Mouse (Mus musculus): ENCODE data around the gene Narf.

Gene Narf

DNA sequence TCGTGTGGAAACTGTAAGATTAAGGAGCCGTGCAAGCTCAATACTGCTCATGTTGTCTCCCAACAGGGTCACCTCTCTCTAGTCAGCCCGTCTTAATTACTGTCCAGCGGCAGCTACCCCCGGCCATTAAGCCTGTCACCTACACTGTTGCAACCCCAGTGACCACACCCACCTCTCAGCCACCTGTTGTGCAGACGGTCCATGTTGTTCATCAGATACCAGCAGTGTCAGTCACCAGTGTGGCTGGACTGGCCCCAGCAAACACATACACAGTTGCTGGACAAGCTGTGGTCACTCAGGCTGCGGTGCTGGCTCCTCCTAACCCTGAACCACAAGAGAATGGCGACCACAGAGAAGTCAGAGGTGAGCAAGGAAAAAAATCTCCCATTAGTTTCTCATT lies 61.4 kb downstream of the Narf start:
- H3K4me1 ChIP-seq (replicated peaks; ENCODE audit: low read depth, low read length) = peaks cover 21% of the 10 kb centered on the region
- H3K9me3 ChIP-seq (ENCODE audit: low read length) = no peaks in the 10 kb centered on the region
- H3K36me3 ChIP-seq (ENCODE audit: insufficient read depth, low read length) = peaks cover 97% of the 10 kb centered on the region
- no peak for TF ChIP-seq POU5F1 (IDR thresholded peaks at IDR 0.05; ENCODE audit: borderline replicate concordance, low read length)
- no peak for TF ChIP-seq NANOG (IDR thresholded peaks at IDR 0.05; ENCODE audit: borderline replicate concordance, low read length)
- TF ChIP-seq CTCF (conservative IDR thresholded peaks at IDR 0.05; ENCODE audit: low read length) = no peak
- no peaks in the 10 kb centered on the region for H3K27me3 ChIP-seq (ENCODE audit: insufficient read depth, low read length)
- no peak overlapping the region for H3K4me3 ChIP-seq (replicated peaks; ENCODE audit: low read length)

DNA sequence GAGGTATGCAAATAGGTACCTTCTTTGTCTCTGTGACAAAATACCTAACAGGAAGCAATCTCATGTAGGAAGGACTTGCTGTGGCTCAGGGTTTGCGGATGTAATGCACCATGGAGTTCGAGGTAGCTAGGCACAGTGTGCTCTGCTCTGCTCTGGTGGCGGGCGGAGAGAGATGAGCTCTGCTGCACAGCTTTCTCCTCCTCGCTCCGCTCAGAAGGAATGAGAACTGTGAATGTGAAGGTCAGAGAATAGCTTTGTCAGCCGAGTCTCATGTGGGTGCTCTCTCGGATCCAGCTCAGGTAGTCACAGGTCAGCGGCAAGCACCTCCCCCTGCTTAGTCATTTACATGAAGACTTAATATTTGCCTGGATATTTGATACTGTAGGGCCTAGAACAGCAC lies 63.2 kb downstream of the Narf start:
- Histone ChIP-seq H3K4me3 (replicated peaks; ENCODE audit: low read length) (no peak overlapping the region), H3K4me1 (replicated peaks; ENCODE audit: low read depth, low read length) (peaks cover 18% of the 10 kb centered on the region), H3K27me3 (ENCODE audit: insufficient read depth, low read length) (no peaks in the 10 kb centered on the region), H3K36me3 (ENCODE audit: insufficient read depth, low read length) (peaks cover 95% of the 10 kb centered on the region), H3K9me3 (ENCODE audit: low read length) (peaks cover 12% of the 10 kb centered on the region)
- TF ChIP-seq NANOG (IDR thresholded peaks at IDR 0.05; ENCODE audit: borderline replicate concordance, low read length) (no peak), CTCF (conservative IDR thresholded peaks at IDR 0.05; ENCODE audit: low read length) (no peak), POU5F1 (IDR thresholded peaks at IDR 0.05; ENCODE audit: borderline replicate concordance, low read length) (no peak)

DNA sequence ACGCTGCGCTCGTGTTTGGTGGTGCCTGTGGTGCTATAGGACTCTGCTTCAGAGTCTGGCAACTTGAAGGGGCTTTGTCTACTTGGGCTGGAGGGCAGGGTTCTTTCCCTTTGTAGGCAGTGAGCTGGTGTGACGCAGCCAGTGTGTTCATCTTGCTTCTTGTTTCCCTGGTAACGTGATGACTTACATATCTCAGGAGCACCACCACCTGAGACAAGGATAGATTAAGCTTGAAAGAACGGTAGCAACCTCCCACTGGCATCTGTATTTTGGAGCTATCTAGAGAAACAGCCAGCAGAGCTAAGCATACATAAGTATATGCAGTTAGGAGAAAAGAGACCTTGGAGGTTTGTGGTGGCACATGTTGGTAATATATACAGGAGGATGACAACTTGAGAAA lies 68.3 kb downstream of the Narf start:
- H3K36me3 ChIP-seq (ENCODE audit: insufficient read depth, low read length) = peaks cover 96% of the 10 kb centered on the region
- H3K4me3 ChIP-seq (replicated peaks; ENCODE audit: low read length) = no peak overlapping the region
- H3K9me3 ChIP-seq (ENCODE audit: low read length) = peaks cover 63% of the 10 kb centered on the region
- H3K4me1 ChIP-seq (replicated peaks; ENCODE audit: low read depth, low read length) = peaks cover under 1% of the 10 kb centered on the region; the same call in 1 of the 2 replicates
- H3K27me3 ChIP-seq (ENCODE audit: insufficient read depth, low read length) = no peaks in the 10 kb centered on the region
- TF ChIP-seq CTCF (conservative IDR thresholded peaks at IDR 0.05; ENCODE audit: low read length) (no peak), NANOG (IDR thresholded peaks at IDR 0.05; ENCODE audit: borderline replicate concordance, low read length) (no peak), POU5F1 (IDR thresholded peaks at IDR 0.05; ENCODE audit: borderline replicate concordance, low read length) (no peak)
